Mouse (Mus musculus) spleen, adult 2 months (tissue): ENCODE measurements at regions not wholly inside any gene's neighbourhood (a gene's known extent, or its start where the extent isn't known, plus 50 kb on each side); places are given as distances from the start of the nearest gene placed in this dataset.

Source experiments
- DNase-seq, 2 experiments: peaks; one replicate each; pipeline versions ENCODE4 v3.0.0 to v3.0.0-alpha.2; 2012 to 2021; ENCODE audit warnings: low spot score in 2 of 2, low read depth in 1 of 2
- H3K27ac ChIP-seq: fragments of 200-500 bp; 2 replicates; pipeline ENCODE4 v1.5.1; 2012; ENCODE audit warnings: low read length, inconsistent platforms; ENCODE audit not compliant: insufficient read depth
- H3K27me3 ChIP-seq: fragments of 200-500 bp; 2 replicates; pipeline ENCODE4 v1.6.1; 2012; ENCODE audit warnings: mild to moderate bottlenecking, moderate library complexity, low read length, inconsistent platforms; ENCODE audit not compliant: control insufficient read depth, insufficient read depth
- H3K36me3 ChIP-seq: fragments of 200-500 bp; 2 replicates; pipeline ENCODE4 v1.6.1; 2012; ENCODE audit warnings: mild to moderate bottlenecking, low read length, inconsistent platforms; ENCODE audit not compliant: control insufficient read depth, insufficient read depth
- H3K4me1 ChIP-seq: fragments of 200-500 bp; 2 replicates; pipeline ENCODE4 v1.6.1; 2011; ENCODE audit warnings: inconsistent platforms; ENCODE audit not compliant: control insufficient read depth, insufficient read depth, insufficient read length
- H3K4me3 ChIP-seq: fragments of 200-500 bp; 2 replicates; pipeline ENCODE4 v1.5.1; 2011; ENCODE audit warnings: mild to moderate bottlenecking, inconsistent platforms; ENCODE audit not compliant: insufficient read depth, insufficient read length; ENCODE audit errors: extremely low read depth
- CTCF ChIP-seq: fragments of 200-500 bp; IDR thresholded peaks from 2 replicates; pipeline ENCODE4 v1.5.1; 2011; ENCODE audit warnings: mild to moderate bottlenecking, inconsistent platforms; ENCODE audit not compliant: insufficient read depth, insufficient read length, insufficient replicate concordance; ENCODE audit errors: extremely low read depth
- POLR2A ChIP-seq: fragments of 200-500 bp; IDR thresholded peaks from 2 replicates; pipeline ENCODE4 v1.6.1; 2011; ENCODE audit warnings: low read depth, low read length, inconsistent platforms
- WGBS: fragments of 180-500 bp; shearing (Covaris S2); methylation state at CpG from one replicate; pipeline ENCODE4 v1.1.7; 2018; 5-methylcytosine and 5-hydroxymethylcytosine counted together

DNA sequence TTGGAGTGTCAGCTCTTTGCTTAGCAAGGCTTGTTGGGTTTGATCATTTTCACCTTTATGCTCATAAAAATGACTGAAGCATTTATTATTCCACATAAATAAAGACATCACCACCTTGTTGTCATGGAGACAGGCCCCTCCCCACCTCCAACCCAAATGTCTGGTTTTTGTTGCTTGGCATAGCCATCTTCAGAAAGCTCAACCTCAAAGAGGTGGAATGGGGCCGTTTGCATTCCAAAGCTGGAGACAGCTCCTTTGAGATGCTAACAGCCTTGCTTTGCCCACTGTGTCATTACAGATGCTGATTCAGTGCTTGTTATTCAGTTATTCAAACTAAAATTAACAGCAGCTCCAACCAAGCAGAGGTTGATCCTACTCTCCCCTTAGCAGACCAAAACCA, 51.9 kb upstream of the Lgalsl start:
- H3K27me3 ChIP-seq: no peaks in the 10 kb centered on the region
- no peak overlapping the region for H3K4me3 ChIP-seq
- TF ChIP-seq CTCF (no peak), POLR2A (no peak)
- H3K4me1 ChIP-seq: no peaks in the 10 kb centered on the region
- H3K27ac ChIP-seq: no peak overlapping the region
- no peaks in the 10 kb centered on the region for H3K36me3 ChIP-seq
- DNase-seq: no peak
- 75% methylated on average over 1 of the region's 1 CpGs for WGBS

DNA sequence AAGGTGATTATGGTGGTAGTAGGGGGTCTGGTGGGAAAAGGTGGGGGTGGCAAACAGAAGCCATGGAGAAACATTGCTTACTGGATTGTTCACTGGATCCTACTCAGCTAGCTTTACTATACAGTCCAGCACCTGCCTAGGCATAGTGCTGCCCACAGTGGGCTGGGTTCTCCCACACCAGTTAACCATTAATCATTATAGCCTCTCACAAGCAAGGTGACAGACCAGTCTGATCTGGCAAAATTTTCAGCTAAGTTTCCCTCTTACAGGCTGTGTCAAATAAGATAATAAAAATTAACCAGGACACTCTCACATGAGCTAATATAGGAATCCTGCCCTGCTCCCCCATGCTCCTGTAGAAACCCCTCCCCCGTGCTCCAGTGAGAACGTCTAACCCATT, 53.1 kb upstream of the Lgalsl start:
- no peaks in the 10 kb centered on the region for H3K36me3 ChIP-seq
- no peaks in the 10 kb centered on the region for H3K27me3 ChIP-seq
- H3K27ac ChIP-seq: no peak overlapping the region
- TF ChIP-seq CTCF: no peak
- TF ChIP-seq POLR2A: no peak
- H3K4me1 ChIP-seq: no peaks in the 10 kb centered on the region
- WGBS: 91% methylated on average over 2 of the region's 2 CpGs
- H3K4me3 ChIP-seq: no peak overlapping the region
- DNase-seq: no peak

DNA sequence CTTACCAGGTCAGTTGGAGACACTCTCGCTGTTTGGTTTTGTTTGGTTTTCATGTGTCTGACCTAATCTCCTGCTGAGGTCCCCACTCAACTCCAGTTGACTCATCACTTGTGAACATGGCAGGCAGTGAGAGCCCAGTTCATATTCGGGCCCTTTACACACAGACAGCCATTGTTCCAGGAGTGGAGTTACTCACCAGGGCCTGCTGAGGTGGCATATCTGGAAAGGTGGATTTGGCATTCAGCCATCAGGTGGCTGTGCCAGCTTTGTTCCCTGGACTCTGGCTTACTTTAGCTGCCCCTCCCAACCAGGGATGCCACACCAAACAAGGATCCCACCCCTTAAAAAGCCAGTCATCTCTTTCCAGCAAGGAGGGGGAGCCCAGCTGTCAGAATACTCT, 56.2 kb upstream of the Lgalsl start:
- TF ChIP-seq CTCF: no peak
- no peak for TF ChIP-seq POLR2A
- DNase-seq: no peak
- Histone ChIP-seq H3K4me1 (no peaks in the 10 kb centered on the region), H3K4me3 (no peak overlapping the region), H3K27me3 (no peaks in the 10 kb centered on the region), H3K27ac (no peak overlapping the region), H3K36me3 (no peaks in the 10 kb centered on the region)
- WGBS: 91% methylated on average over 2 of the region's 2 CpGs

DNA sequence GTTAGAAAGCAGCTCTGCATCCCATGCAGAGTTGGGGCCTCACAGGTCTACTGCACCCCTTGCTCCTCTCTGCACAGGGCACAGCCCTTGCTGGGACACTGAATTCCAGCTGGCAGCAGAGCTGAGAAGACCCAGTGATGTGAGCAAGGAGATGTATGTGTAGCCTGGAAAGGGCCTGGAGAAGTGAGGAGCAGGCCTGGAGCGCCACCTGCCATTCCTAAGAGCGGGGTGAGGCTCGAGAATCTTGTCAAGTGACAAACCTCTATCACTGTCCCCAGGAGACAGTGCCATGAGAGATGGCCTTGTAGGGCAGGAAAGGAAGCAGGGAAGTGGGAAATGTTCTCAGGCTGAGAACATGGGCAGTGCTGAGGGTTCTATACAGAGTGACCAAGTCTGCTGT, 59.6 kb upstream of the Lgalsl start:
- TF ChIP-seq CTCF (no peak), POLR2A (no peak)
- no peaks in the 10 kb centered on the region for H3K4me1 ChIP-seq
- H3K36me3 ChIP-seq: no peaks in the 10 kb centered on the region
- H3K27me3 ChIP-seq: no peaks in the 10 kb centered on the region
- H3K4me3 ChIP-seq: no peak overlapping the region
- WGBS: 83% methylated on average over 3 of the region's 3 CpGs
- H3K27ac ChIP-seq: no peak overlapping the region
- DNase-seq: no peak

DNA sequence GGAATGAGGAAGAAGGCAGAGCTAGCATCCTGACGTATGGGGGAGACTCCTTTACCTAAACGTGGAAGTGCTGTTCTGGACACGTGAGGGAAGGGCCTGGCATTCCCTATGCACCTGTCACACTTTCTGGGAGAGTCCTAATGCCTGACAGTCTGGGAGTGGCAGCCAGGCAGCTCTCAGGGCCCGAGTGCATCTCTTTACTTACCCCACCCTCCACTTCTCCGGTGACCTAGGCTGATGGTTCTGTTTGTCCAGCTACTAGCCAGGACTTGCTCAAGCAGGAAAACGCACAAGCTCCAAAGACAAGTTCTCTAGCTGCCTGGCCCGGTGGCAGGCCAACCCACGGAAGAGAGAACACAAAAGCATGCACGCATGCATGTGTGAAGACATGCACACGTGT, 60.9 kb upstream of the Lgalsl start:
- H3K4me3 ChIP-seq: no peak overlapping the region
- no peak overlapping the region for H3K27ac ChIP-seq
- no peaks in the 10 kb centered on the region; the same call in 1 of the 2 replicates for H3K4me1 ChIP-seq
- H3K27me3 ChIP-seq: no peaks in the 10 kb centered on the region
- WGBS: 86% methylated on average over 10 of the region's 10 CpGs
- TF ChIP-seq POLR2A: no peak
- TF ChIP-seq CTCF: no peak
- H3K36me3 ChIP-seq: no peaks in the 10 kb centered on the region
- no peak for DNase-seq

DNA sequence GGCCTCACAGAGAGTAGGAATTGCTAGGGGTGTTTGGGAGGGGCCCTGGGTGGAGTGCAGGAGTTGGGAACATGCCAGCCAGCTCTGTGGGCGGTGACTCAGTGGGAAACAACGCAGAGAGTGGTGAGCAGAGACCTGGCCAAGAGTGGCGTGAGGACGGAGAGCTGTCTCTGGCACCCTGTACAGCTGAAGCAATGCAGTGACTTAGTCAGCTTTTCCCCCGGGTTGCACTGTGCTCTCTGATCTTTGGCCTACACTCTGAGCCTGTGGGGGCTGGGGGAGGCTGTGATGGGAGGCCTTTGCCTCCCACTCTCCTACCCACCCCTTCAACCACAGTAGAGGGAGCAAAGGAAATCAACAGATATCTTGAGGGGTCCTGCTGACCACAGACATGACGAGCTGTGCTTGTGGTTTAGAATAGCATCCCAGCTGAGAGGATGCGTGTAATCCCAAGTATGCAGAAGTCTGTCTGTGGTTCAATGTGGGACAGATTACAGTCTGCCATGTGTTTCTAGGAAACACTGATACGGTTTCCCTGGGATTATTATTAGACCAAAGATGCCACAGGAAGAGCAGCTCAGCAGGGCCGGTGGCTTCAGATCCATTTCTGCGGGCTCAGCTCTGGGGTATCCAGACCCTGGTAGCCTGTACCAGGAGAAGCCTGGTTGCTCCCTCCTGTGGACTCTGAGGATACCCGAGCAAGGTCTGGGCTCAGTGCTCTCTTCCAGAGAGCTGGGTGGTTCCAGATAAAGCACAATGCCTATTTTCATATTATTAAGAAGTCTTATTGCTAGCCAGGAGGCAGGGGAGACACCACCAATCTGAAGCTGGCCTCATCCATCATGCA, 65.6 kb upstream of the Lgalsl start:
- Histone ChIP-seq H3K36me3 (no peaks in the 10 kb centered on the region), H3K27ac (no peak overlapping the region), H3K4me3 (no peak overlapping the region), H3K4me1 (no peaks in the 10 kb centered on the region; the same call in 1 of the 2 replicates), H3K27me3 (no peaks in the 10 kb centered on the region)
- TF ChIP-seq CTCF: no peak
- no peak for TF ChIP-seq POLR2A
- no peak for DNase-seq
- 12% methylated on average over 11 of the region's 11 CpGs for WGBS

DNA sequence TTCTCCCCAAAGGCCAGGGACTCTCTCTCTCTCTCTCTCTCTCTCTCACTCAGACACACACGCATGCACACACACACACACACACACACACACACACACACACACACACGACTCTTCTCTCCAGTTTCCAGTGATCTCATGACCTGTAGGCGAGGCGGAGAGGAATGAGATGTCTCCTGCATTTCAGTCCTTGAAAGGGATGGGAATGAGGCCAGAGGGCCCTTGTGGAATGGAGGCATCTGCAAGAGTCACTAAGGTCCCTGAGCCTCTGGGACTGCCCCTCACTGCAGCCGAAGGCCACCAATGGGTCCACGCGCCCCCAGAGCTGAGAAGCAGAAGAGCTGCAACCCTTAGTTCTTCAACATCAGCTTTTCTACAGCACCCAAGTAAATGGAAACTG, 66.6 kb upstream of the Lgalsl start:
- H3K27ac ChIP-seq: no peak overlapping the region
- H3K4me1 ChIP-seq: no peaks in the 10 kb centered on the region; the same call in 1 of the 2 replicates
- H3K36me3 ChIP-seq: no peaks in the 10 kb centered on the region
- TF ChIP-seq POLR2A: no peak
- no peak for TF ChIP-seq CTCF
- no peak for DNase-seq
- no peaks in the 10 kb centered on the region for H3K27me3 ChIP-seq
- H3K4me3 ChIP-seq: no peak overlapping the region
- 82% methylated on average over 7 of the region's 7 CpGs for WGBS
